Mouse (Mus musculus) cerebellum, adult 2 months (tissue): Measurements from ENCODE around the gene Timm8a2. TPM values are rescaled to one million over a fixed set of nuclear protein-coding genes. Genes with fewer than 3 reads are reported as not detected.

Experiments used
- DNase-seq, 2 experiments: peaks; one replicate each; pipeline ENCODE4 v3.0.0; 2021
- H3K27ac ChIP-seq: fragments of 200-500 bp; 2 replicates; pipeline ENCODE4 v1.5.1; 2012; ENCODE audit warnings: low read length, control low read depth, inconsistent platforms; ENCODE audit not compliant: insufficient read depth
- H3K27me3 ChIP-seq: fragments of 200-500 bp; 2 replicates; pipeline ENCODE4 v1.6.1; 2012; ENCODE audit warnings: inconsistent platforms, mild to moderate bottlenecking, low read length, moderate library complexity; ENCODE audit not compliant: control insufficient read depth, insufficient read depth
- H3K4me1 ChIP-seq: fragments of 200-500 bp; 2 replicates; pipeline ENCODE4 v1.6.1; 2011; ENCODE audit warnings: low read length; ENCODE audit not compliant: control insufficient read depth, insufficient read depth
- H3K4me3 ChIP-seq: fragments of 200-500 bp; replicated peaks from 2 replicates; pipeline ENCODE3; 2011; ENCODE audit warnings: mild to moderate bottlenecking, low read depth, low read length, control low read depth; ENCODE audit not compliant: insufficient read depth
- CTCF ChIP-seq: fragments of 200-500 bp; IDR thresholded peaks from 2 replicates; pipeline ENCODE4 v1.5.1; 2011; ENCODE audit warnings: low read depth, mild to moderate bottlenecking, control low read depth, low read length, moderate library complexity, borderline replicate concordance; ENCODE audit not compliant: insufficient read depth
- POLR2A ChIP-seq: fragments of 200-500 bp; IDR thresholded peaks from 2 replicates; pipeline ENCODE4 v1.6.1; 2011; ENCODE audit warnings: low read length, control low read depth, borderline replicate concordance; ENCODE audit not compliant: insufficient read depth
- WGBS: fragments of 180-500 bp; shearing (Covaris S2); methylation state at CpG from one replicate; pipeline ENCODE4 v1.1.7; 2018; 5-methylcytosine and 5-hydroxymethylcytosine counted together
- polyA plus RNA-seq: library from polyadenylated mRNA; depleted of rRNA; stranded (reverse); fragments of >200 nt; gene quantifications from 2 replicates; pipeline ENCODE4 v1.2.3, GENCODE M21; 2012

Gene Timm8a2
- polyA plus RNA-seq, 1 experiment = 0.28 TPM

GRCm38 (mm10) chr14:122048816-122049215 is 14.3 kb downstream of the Timm8a2 start:
- TF ChIP-seq CTCF (no peak), POLR2A (no peak)
- no peak overlapping the region for H3K4me3 ChIP-seq
- WGBS = 83% methylated on average over 9 of the region's 9 CpGs
- H3K27me3 ChIP-seq = no peaks in the 10 kb centered on the region
- H3K27ac ChIP-seq = no peak overlapping the region
- no peaks in the 10 kb centered on the region for H3K4me1 ChIP-seq
- DNase-seq = no peak

- WGBS = 86% methylated on average over 9 of the region's 9 CpGs
- Histone ChIP-seq H3K4me3 (no peak overlapping the region), H3K27me3 (no peaks in the 10 kb centered on the region), H3K4me1 (no peaks in the 10 kb centered on the region), H3K27ac (no peak overlapping the region)
- DNase-seq = no peak
- TF ChIP-seq CTCF (no peak), POLR2A (no peak)
Measured at GRCm38 (mm10) chr14:122052896-122053635, 18.6 kb downstream of the Timm8a2 start.

- no peaks in the 10 kb centered on the region for H3K27me3 ChIP-seq
- 78% methylated on average over 6 of the region's 6 CpGs for WGBS
- no peak for TF ChIP-seq POLR2A
- TF ChIP-seq CTCF = no peak
- H3K27ac ChIP-seq = no peak overlapping the region
- DNase-seq = no peak
- H3K4me1 ChIP-seq = no peaks in the 10 kb centered on the region
- H3K4me3 ChIP-seq = no peak overlapping the region
Measured at GRCm38 (mm10) chr14:122056871-122057270, 22.4 kb downstream of the Timm8a2 start.

- H3K27ac ChIP-seq = no peak overlapping the region
- 40% methylated on average over 2 of the region's 2 CpGs for WGBS
- DNase-seq = no peak
- H3K4me1 ChIP-seq = no peaks in the 10 kb centered on the region
- H3K4me3 ChIP-seq = no peak overlapping the region
- H3K27me3 ChIP-seq = no peaks in the 10 kb centered on the region
- TF ChIP-seq POLR2A (no peak), CTCF (no peak)
Measured at GRCm38 (mm10) chr14:122057941-122058346, 23.5 kb downstream of the Timm8a2 start.

DNA sequence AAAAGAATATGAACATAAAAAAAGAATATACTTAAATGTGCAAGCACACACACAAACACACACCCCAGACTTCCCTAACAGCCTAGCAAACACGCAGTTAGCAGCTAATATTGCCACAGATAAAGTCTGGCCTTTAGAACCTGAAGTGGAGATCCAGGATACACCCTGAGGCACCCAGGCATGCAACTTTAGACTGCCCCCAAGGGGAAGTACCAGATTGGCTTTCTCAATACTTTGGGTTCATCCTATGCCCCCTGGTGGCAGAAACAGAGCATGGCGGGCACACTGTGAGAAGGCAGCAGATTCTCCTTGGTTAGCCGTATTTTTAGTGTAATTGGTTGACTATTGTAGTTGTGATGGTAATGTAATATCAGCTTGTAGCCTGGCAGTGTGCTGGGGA is 26.2 kb downstream of the Timm8a2 start:
- 10% methylated on average over 3 of the region's 3 CpGs for WGBS
- TF ChIP-seq CTCF (peak; percentile 88), POLR2A (no peak)
- H3K27me3 ChIP-seq = no peaks in the 10 kb centered on the region
- no peak overlapping the region for H3K4me3 ChIP-seq
- no peak overlapping the region for H3K27ac ChIP-seq
- no peaks in the 10 kb centered on the region for H3K4me1 ChIP-seq
- peak; percentile 51 to 70 for DNase-seq

DNA sequence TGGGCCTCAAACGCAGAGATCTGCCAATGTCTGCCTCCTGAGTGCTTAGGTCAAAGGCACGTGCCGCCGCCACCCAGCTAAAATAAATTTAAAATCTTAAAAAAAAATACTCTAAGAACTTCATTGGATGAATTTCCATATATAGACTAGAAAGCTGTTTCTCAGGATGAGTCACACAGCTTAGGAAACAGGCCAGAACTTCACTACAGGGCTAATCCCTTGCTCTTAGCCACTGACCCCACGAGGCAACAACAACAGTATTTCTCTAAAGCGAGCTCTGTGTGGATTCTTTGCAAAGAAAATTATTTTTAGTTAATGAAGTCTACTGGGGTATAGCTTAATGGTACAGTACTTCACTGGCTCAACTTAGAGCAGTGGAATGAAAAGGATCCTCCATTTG is 26.9 kb downstream of the Timm8a2 start:
- H3K27ac ChIP-seq = no peak overlapping the region
- no peak for DNase-seq
- no peaks in the 10 kb centered on the region for H3K27me3 ChIP-seq
- no peak for TF ChIP-seq POLR2A
- TF ChIP-seq CTCF = no peak
- 90% methylated on average over 6 of the region's 6 CpGs for WGBS
- H3K4me1 ChIP-seq = no peaks in the 10 kb centered on the region
- H3K4me3 ChIP-seq = no peak overlapping the region

GRCm38 (mm10) chr14:122062411-122063090 is 28.1 kb downstream of the Timm8a2 start:
- TF ChIP-seq CTCF = no peak
- no peak for TF ChIP-seq POLR2A
- Histone ChIP-seq H3K27ac (no peak overlapping the region), H3K27me3 (no peaks in the 10 kb centered on the region), H3K4me3 (no peak overlapping the region), H3K4me1 (no peaks in the 10 kb centered on the region)
- no peak for DNase-seq
- 80% methylated on average over 10 of the region's 10 CpGs for WGBS

- 67% methylated on average over 5 of the region's 5 CpGs for WGBS
- Histone ChIP-seq H3K4me3 (no peak overlapping the region), H3K27me3 (no peaks in the 10 kb centered on the region), H3K4me1 (no peaks in the 10 kb centered on the region), H3K27ac (no peak overlapping the region)
- no peak for DNase-seq
- TF ChIP-seq POLR2A (no peak), CTCF (no peak)
Measured at GRCm38 (mm10) chr14:122063599-122063998, 29.1 kb downstream of the Timm8a2 start.
